Mouse (Mus musculus) olfactory bulb, adult 2 months (tissue): ENCODE results near the gene Arf6. TPM values are rescaled to one million over a fixed set of nuclear protein-coding genes. Genes with fewer than 3 reads are reported as not detected.
"Not testable (repeated sequence)": the region's sequence is repeated elsewhere in the genome, so short reads cannot be mapped to it uniquely, and the experiment has no call there.

Source experiments
- H3K27ac ChIP-seq: fragments of 200-500 bp; 2 replicates; pipeline ENCODE4 v1.5.1; 2012; ENCODE audit warnings: low read depth, low read length; ENCODE audit not compliant: insufficient read depth
- H3K4me1 ChIP-seq: fragments of 200-500 bp; 2 replicates; pipeline ENCODE4 v1.6.1; 2012; ENCODE audit warnings: low read length; ENCODE audit not compliant: control insufficient read depth, insufficient read depth
- H3K4me3 ChIP-seq: fragments of 200-500 bp; 2 replicates; pipeline ENCODE4 v1.5.1; 2012; ENCODE audit warnings: mild to moderate bottlenecking, low read depth, low read length, moderate library complexity; ENCODE audit not compliant: insufficient read depth
- CTCF ChIP-seq: fragments of 200-500 bp; IDR thresholded peaks from 2 replicates; pipeline ENCODE4 v1.5.1; 2012; ENCODE audit warnings: low read depth, mild to moderate bottlenecking, low read length, moderate library complexity; ENCODE audit not compliant: insufficient read depth
- POLR2A ChIP-seq: fragments of 200-500 bp; IDR thresholded peaks from 2 replicates; pipeline ENCODE4 v1.6.1; 2012; ENCODE audit warnings: mild to moderate bottlenecking, low read depth, low read length, moderate library complexity; ENCODE audit not compliant: insufficient read depth
- WGBS: fragments of 180-500 bp; shearing (Covaris S2); methylation state at CpG from one replicate; pipeline ENCODE4 v1.1.7; 2018; 5-methylcytosine and 5-hydroxymethylcytosine counted together
- polyA plus RNA-seq: library from polyadenylated mRNA; stranded (reverse); fragments of >200 nt; gene quantifications from 2 replicates; pipeline ENCODE4 v1.2.4, GENCODE M21; 2012; ENCODE audit warnings: low replicate concordance; ENCODE audit not compliant: missing spikeins, insufficient read depth, insufficient read length

Gene Arf6
- polyA plus RNA-seq, 1 experiment: not detected

DNA sequence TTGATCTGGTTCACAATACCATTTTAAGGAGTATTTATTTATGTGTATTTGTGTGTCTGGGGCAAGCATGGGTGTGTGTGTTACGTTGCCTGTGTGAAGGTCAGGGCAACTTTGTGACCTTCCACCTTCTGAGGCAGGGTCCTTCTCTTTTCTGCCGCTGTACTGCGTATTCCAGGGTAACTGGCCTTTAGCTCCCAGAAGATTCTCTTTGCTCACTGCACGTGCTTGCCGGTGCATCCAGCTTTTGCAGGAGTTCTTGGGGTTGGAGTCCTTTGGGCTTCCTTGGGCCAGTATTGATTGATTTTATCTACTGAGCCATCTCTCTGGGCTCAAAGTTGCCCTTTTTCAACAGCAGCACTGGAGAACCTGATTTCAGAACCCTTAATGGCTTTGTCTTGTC, 12.7 kb downstream of the Arf6 start:
- 94% methylated on average over 5 of the region's 5 CpGs for WGBS

DNA sequence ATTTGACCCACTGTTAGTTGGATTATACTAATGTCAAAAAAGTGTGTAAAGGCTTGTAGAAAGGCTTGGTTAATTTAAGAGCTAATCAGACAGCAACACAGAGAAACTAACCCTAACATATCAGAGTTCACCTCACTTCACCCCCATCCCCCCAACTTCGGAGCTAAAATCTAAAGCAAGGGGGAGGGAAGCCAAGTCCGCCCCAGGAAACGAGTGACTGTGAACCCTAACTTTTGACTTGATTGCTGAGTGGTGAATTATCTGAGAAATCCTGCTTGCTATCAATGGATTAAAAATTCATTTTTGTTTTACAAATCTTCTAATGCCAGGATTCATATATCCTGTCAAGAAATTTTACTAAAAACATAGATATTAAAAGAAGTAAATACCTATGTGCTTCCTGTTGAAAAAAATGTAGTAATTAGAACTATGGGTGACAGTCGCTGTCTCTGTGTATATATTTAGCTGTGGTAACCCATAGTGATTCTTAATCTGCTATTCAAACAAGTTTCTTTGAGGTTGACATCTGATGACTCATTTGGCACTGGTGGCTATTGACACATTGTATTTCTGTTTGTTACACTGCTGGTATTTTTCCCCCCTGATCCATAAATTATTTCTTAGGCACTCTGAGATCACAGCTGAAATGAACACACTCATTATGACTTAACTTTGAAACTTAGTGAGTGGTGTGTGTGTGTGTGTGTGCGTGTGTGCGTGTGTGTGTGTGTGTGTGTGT, 13.8 kb downstream of the Arf6 start:
- WGBS: 59% methylated on average over 6 of the region's 6 CpGs
- Histone ChIP-seq H3K4me1 (no peaks in the 10 kb centered on the region), H3K27ac (no peak overlapping the region), H3K4me3 (no peak overlapping the region)
- TF ChIP-seq CTCF: no peak
- TF ChIP-seq POLR2A: no peak

More for the DNA sequence above, 12.7 kb downstream of the Arf6 start:
- no peak overlapping the region for H3K4me3 ChIP-seq
- no peak for TF ChIP-seq CTCF
- TF ChIP-seq POLR2A: no peak
- no peaks in the 10 kb centered on the region for H3K4me1 ChIP-seq
- no peak overlapping the region for H3K27ac ChIP-seq

- 62% methylated on average over 12 of the region's 12 CpGs for WGBS
- H3K4me1 ChIP-seq: not testable (repeated sequence)
Measured at GRCm38 (mm10) chr12:69386281-69386732, 14.4 kb downstream of the Arf6 start.

DNA sequence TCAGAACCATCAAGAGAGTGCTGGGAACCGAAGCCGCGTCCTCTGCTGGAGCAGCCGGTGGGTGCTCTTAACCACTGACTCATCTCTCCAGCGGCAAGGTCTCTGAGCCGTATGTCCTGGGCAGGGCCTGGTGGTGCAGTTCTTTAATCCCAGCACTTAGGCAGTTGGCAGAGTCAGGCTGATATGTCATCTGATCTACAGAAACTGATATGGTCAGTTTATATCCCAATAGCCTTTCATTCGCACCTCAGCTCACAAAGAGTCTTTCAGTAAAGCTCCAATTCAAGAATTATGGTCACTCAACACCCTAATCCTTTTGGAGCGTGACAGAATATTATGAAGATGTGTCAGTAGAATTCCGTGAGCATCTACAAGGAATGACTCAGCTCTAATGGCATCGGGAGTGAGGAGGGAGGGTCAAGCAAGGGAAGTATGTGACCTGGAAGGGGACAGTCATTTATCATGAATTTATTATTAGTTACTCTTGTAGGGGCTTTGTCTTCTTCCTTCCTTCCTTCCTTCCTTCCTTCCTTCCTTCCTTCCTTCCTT, 16.4 kb downstream of the Arf6 start:
- TF ChIP-seq CTCF (no peak), POLR2A (no peak)
- Histone ChIP-seq H3K4me1 (no peaks in the 10 kb centered on the region), H3K4me3 (no peak overlapping the region), H3K27ac (no peak overlapping the region)
- WGBS: 97% methylated on average over 10 of the region's 10 CpGs

More at GRCm38 (mm10) chr12:69386281-69386732, 14.4 kb downstream of the Arf6 start:
- H3K27ac ChIP-seq, H3K4me3 ChIP-seq: not testable (repeated sequence)

- Histone ChIP-seq H3K27ac (no peak overlapping the region), H3K4me1 (no peaks in the 10 kb centered on the region), H3K4me3 (no peak overlapping the region)
- 32% methylated on average over 7 of the region's 7 CpGs for WGBS
- TF ChIP-seq CTCF: no peak
- TF ChIP-seq POLR2A: no peak
Measured at GRCm38 (mm10) chr12:69389273-69389938, 17.5 kb downstream of the Arf6 start.

DNA sequence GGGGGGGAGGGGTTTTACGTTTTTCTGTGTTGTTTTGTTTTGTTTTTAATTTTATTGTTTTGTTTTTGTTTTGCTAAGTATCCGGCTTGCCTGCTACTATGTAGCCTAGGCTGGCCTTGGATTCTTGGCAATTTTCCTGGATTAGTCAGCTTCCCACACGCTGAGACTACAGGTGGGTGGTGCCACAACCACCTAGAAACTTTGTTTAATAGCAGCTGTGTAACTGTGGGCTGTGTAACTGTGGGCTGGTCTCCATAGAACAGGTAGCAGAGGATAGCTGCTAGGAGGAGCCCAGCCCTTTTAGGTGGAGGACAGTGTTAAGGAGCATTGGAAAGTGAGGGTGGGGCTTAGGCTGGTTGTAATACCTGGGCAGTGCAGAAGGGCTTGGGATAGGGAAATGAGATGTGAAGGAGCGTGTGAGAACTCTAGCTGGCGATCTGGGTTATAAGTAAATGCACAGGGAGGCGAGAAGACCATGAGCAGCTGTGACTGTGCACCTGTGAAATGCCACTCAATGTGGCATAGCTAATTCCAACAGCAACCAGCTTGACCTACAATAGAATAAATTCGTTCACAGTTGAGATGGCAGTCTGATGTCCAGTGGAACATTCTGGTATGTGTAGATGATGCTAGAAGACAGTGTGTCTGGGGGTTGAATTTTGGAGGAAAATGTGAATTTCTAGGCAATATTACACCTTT, 18.2 kb downstream of the Arf6 start:
- no peak overlapping the region for H3K4me3 ChIP-seq
- no peak for TF ChIP-seq POLR2A
- TF ChIP-seq CTCF: no peak
- no peak overlapping the region for H3K27ac ChIP-seq
- WGBS: 59% methylated on average over 7 of the region's 7 CpGs
- no peaks in the 10 kb centered on the region for H3K4me1 ChIP-seq

GRCm38 (mm10) chr12:69393076-69393475, 21.1 kb downstream of the Arf6 start:
- no peak overlapping the region for H3K27ac ChIP-seq
- no peak overlapping the region for H3K4me3 ChIP-seq
- no peak for TF ChIP-seq POLR2A
- WGBS: 86% methylated on average over 10 of the region's 10 CpGs
- H3K4me1 ChIP-seq: no peaks in the 10 kb centered on the region

- 64% methylated on average over 6 of the region's 6 CpGs for WGBS
- TF ChIP-seq POLR2A (no peak), CTCF (no peak)
- H3K4me3 ChIP-seq: no peak overlapping the region
- H3K27ac ChIP-seq: no peak overlapping the region
- no peaks in the 10 kb centered on the region for H3K4me1 ChIP-seq
Measured at GRCm38 (mm10) chr12:69394456-69394855, 22.5 kb downstream of the Arf6 start.

- H3K27ac ChIP-seq: no peak overlapping the region
- H3K4me3 ChIP-seq: no peak overlapping the region
- H3K4me1 ChIP-seq: no peaks in the 10 kb centered on the region
- TF ChIP-seq POLR2A: no peak
- no peak for TF ChIP-seq CTCF
- WGBS: 89% methylated on average over 4 of the region's 4 CpGs
Measured at GRCm38 (mm10) chr12:69400367-69400766, 28.4 kb downstream of the Arf6 start.
